Mouse (Mus musculus) adrenal gland, adult 2 months (tissue): ENCODE data around the gene Fads6. TPM values are rescaled to one million over a fixed set of nuclear protein-coding genes. Genes with fewer than 3 reads are reported as not detected.

ENCODE experiments used
- DNase-seq: peaks from one replicate; pipeline ENCODE4 v3.0.0; 2021
- polyA plus RNA-seq: library from polyadenylated mRNA; depleted of rRNA; stranded (reverse); fragments of >200 nt; gene quantifications from 2 replicates; pipeline ENCODE4 v1.2.3, GENCODE M21; 2012
- total RNA-seq, 2 experiments: library from RNA; stranded (reverse); gene quantifications; 2 replicates each; pipeline ENCODE4 v1.2.3; 2021

The Fads6 gene
- total and polyA plus RNA-seq, 3 experiments, result 56.7 to 93.1 (median 76.5) TPM

DNA sequence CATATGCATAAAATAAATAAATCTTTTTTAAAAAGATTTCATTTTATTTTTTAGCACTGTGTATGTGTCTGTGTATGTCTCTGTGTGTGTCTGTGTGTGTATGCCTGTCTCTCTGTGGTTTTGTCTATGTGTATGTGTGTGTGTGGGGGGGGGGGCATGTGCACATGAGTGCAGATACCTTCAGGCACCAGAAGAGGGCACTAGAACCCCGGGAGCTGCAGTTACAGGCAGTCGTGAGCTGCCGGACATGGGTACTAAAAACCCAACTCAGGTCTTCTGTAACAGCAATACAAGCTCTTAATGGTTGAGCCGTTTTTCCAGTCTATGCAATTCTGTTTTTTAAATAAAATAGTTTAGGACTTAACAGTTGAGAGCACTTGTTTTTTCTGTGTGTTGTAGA lies 3.3 kb upstream of the Fads6 start:
- DNase-seq, result no peak

DNA sequence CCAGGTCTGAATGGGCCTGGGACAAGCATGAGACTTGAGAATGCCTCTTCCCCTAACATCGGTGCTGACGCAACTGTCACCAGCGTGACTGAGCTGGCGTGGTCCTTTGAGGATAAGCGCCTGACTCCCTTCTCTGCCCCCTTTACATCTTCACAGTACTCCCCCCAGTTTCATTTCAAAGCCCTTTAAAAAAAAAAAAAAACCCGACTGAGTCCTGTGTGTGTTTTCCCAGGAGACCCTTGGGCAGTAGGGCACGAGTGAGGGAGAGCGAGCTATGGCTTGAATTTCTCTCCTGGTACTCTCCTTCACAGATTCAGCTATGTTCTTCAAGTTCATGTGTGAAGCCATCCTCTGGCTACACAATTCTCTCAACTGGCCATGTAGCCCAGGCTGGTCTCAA lies 697 bp upstream of the Fads6 start:
- no peak for DNase-seq

DNA sequence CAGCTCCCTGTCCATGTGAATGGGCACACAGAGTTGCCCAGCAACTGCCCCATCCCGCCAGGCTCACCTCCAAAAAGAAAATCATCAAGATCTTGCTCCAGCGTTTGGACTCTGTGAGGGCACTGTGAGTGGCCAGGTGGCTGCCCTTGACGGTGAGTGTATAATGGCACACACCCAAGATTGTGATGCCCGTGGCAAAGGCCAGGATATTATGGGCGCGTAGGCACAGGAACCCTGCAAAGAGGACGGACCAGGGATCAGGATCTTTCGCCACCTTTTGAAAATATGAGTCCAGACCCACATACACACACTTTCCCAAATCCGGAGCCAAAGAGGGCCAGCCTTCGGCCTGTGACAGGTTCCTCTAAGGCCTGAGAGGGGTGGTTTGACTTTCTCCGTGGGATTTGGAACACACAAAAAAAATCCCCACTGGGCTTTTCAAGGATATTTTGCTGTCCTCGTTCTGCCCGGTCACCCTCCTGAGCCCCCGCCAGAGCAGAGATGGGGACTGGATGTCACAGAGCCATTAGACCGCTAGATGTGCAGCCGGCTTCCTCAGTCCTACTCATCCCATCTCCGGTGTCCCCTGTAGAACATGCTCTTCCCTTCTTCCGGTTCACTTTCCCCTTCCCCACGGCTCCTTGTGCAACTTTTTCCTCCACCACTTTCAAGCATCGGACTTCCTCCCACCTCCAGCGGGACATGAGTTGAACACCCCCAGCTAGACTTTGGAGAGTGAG lies 822 bp downstream of the Fads6 start:
- peak; percentile 72 for DNase-seq

- DNase-seq, result no peak
Measured at GRCm38 (mm10) chr11:115295939-115296338, 1.5 kb downstream of the Fads6 start.

GRCm38 (mm10) chr11:115292631-115293375 lies 4.7 kb downstream of the Fads6 start:
- DNase-seq, result peak; percentile 68

DNA sequence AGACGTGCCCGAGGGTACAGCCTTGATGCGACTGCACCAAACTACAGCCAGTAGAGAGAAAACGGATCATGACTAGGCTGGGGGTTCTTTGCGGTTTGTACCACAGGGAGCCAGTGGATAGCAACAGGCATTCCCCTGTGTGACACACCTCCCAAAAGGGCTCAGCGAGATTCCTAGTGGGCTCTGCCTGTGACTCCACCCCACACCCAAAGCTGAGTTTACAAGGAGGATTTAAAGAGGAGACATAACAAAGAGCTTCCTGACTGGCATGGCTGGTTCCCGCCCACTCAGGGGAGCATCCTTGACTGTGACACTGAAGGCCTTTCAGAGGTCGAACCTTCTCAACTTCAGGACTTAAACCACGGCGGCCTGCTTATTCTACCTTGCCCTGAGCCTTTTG lies 6.0 kb downstream of the Fads6 start:
- DNase-seq, result peak; percentile 42

DNA sequence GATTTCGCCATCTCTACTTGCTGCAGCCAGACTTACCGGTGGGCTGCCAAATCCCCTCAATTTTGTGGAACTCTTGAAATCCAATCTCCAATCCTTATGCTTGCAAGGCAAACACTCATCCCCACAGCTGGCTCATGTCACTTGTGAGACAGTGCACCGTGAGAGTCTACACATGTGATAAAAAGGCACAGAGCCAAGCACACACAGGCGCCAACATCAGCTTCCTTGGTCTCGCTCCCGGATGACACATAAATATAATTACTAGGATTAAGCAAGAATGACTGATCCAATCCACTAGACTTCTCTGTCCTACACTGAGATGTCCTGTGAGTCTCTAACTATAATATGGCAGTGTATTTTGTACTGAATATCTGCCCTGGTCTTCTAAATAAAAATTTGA lies 6.5 kb downstream of the Fads6 start:
- peak; percentile 86 for DNase-seq

- DNase-seq, result no peak
Measured at GRCm38 (mm10) chr11:115290314-115290713, 7.1 kb downstream of the Fads6 start.

- no peak for DNase-seq
Measured at GRCm38 (mm10) chr11:115289885-115290284, 7.6 kb downstream of the Fads6 start.

- DNase-seq, result no peak
Measured at GRCm38 (mm10) chr11:115288305-115288704, 9.2 kb downstream of the Fads6 start.

DNA sequence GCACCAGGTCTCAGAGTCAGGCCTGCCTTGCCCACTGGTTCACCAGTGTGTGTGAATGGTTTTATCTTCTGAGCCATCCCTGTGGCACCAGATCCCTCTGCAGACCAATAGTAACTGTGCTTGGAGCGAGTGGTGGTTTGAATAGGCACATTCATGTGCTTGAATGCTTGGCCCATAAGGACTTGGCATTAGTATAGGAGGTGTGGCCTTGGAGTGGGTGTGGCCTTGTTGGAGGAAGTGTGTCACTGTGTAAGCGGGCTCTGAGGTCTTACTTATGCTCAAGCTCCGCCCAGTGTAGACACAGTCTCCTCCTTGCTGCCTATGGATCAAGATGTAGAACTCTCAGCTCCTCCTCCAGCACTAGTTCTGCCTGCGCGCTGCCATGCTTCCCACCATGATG lies 10.1 kb downstream of the Fads6 start:
- no peak for DNase-seq

DNA sequence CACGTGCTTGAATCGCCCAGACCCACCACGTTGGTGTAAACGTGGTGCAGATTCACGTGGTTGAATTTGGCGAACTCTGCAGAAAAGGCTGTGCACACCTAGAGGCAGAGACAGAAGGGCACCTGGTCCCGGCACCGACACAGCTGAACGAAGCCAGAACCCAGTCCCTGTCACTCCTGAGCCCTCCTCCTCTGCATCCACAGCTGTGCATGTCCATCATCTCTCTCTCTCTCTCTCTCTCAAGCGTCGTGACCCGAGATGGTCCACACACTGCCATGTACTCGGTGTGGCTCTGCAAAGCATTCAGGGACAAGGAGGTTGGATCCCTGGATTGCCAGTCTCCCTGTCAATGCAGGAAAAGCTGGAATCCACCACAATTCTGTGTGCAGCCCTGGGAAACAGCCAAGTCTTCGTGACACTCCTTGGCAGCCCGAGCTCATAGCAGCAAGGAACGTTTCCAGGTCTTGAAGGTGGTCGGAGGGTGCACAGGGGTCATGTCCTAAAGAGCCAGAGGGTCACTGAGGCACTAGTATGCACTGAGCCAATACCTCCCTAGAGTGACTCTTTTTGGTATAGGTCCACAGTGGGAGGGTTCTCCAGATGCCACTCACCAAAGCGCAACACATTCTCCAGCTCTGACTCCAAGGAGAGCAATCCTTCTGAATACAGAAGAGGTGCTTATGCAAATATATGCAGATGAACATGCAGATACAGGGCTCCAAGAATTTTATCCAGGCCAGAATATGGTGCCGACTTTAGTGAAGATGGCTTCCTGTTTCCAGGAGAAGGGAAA lies 11.1 kb downstream of the Fads6 start:
- no peak for DNase-seq

DNA sequence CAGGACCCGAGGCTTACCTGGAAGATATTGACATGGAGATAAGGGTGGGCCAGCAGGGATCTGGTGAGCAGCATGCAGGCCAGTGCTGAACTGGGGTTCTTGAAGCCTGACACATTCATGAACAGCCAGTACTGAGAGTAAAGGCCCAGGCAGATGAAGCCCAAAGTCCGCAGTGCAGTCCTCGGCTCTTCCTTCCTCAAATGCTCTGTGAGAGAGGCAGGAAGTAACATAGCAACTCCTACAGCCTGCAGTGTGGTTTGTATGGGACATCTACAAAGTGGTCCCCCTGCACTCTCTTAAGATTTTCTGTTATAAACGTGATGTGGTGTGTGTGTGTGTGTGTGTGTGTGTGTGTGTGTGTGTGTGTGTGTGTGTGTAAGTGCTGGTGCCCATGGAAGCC lies 12.2 kb downstream of the Fads6 start:
- DNase-seq, result no peak

DNA sequence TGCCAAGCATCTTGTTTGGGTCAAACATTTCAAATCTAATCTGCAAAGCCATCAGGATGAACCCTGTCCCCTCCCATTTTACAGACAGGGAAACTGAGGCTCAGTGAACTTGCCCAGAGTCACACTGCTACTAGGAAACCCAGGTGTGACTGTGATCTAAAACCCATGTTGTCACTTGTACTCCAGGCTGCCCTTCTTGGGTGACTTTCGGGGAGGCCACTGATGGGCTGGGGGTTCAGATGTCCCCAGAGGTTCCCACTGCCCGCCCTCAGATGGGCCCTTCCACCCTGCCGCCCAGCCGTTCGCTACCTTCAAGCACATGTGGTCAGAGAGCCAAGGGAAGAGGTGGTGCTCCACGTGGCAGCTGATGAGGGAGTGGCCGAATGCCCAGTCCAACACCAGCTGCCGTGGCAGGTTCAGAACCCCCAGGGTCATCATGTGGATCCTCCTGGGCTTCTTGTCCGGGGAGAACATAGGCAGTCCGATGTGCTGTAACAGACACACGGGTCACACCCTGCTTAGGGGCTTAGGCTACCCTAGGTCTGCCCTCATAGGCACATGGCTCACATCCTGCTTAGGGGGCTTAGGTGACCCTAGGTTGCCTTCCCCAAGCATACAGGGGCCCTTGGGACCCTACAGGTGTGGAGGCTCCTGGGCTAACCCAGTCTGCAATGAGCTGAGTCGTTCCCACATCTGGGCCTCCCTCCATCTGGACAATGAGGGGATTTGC lies 13.4 kb downstream of the Fads6 start:
- no peak for DNase-seq

DNA sequence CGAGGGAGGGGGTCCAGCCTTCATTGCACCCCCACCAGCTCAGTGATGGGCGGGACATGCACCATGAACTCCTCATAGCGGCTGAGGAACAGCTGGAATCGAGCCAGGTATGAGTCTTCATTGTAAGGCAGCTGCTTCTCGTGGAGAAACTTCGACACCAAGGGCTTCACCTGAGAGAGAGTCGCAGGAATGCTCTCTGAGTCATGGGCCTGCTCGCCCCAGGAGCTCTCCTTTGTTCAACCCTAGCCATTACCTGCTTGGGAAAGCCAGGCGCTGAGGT lies 14.0 kb downstream of the Fads6 start:
- DNase-seq, result no peak

DNA sequence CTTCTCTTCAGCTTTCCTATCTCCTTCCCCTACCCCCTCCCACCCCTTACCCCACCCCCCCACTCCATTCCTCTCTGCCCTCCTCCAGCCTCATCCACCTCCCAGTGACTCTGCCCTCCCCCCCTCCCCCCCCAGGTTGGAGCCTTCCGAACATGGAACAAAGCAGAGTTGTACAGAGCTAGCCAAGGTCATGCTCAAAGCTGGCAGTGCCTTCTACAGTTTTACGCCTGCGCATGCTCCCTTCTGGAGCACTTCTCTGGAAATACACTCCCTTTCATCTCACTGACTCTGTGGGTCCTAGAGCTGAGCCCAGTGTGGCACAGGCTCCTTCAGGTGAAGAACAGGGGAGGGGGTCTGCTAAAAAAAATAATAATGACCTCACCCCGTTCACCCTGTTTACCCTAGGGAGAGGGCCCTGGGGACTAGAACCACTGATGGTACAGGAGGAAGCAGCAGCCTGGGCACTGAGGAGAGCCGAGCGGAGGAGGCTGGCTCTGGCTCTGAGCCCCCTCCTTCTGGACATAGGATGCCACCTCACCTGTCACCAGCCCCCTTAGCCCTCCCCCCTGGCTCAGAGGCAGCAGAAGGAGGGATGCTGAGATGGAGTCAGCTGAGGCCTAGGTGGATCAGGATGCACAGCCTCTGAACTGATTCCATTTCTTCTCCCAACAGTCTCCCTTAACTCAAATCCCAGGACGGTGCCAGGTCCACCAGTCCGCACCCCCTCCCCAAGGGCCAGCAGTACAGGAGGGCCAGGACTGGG lies 14.6 kb downstream of the Fads6 start:
- peak; percentile 80 for DNase-seq

GRCm38 (mm10) chr11:115282295-115282694 lies 15.2 kb downstream of the Fads6 start:
- peak; percentile 88 for DNase-seq

GRCm38 (mm10) chr11:115279726-115280125 lies 17.7 kb downstream of the Fads6 start:
- DNase-seq, result no peak

DNA sequence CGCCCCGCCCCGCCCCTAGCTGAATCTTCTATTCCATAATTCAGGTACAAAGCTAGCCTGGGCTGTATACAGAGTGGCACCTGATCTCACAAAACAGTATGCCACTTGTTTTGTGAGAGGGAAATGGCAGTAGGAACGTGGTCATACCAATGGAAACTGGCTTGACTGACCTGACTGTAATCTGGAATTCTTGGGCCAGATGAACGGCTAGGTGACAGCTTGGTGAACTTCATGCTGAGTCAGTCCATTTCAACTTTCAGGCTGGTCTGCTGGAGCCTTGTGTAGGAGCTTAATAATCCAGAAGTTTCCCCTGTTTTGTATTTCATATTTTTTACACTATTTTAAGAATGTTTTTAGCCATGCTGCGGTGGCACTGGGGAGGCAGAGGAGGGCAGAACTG lies 19.3 kb downstream of the Fads6 start:
- DNase-seq, result no peak

DNA sequence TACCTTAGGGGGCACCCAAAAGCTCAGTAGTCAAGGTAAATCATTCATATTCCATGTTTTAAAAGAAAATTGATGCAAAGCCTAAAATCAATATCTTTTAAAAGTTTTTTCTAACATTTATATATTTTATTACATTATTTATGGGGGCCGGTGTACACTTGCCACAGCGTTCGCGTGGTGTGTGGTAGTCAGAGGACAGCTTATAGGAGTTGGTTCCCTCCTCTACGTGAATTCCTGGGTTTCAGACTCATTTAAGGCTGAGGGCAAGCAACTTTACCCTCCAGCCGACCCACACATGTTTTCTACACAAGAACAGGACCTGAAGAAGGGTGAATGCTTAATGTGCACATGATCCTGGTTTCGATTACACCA lies 19.9 kb downstream of the Fads6 start:
- no peak for DNase-seq

DNA sequence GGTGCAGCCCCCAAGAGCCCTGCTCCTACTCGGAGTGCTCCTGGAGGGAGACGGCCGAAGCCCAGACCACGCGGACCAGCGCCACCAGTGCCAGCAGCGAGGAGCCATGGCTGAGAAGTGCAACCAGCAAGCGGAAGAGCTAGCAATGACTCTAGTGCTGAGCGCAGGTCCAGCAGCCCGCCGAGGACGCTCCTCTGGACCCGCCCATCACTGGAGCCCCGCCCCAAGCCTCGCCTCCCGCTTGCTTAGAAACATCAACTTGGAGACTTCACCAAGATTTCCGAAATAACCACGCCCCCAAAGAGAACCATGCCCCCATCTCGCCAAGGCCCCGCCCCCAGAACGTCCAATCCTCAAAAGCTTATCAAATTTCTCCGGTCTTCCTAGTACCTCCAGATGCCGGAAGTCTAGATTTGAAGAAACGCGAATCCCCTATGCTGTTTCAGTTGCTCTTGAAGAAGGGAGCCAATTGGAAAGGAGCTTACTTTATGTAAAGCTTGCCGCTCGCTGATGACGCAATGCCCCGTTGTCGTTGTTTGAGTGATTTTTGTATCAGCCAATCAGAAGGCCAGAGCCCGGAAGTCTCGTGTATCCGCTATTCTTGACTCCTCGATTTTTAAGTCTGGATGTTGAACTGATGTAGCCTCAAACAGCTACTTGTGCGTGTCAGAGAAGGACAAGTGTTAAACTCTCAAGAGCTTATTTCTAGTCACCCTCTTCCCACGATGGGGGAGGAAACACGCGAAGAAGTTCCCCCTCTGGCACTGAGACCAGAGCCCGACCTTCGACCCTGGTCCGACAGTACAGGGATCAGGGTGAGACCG lies 20.5 kb downstream of the Fads6 start, which contains the start of gene Fdxr:
TSS of gene Fdxr (minus strand) at position 271 of the 824 bp plus-strand sequence.
- peak; percentile 99 for DNase-seq
